Mouse (Mus musculus) small intestine, adult 2 months (tissue): ENCODE results near the gene Cfap97.

ENCODE experiments used
- CTCF ChIP-seq: fragments of 200-500 bp; IDR thresholded peaks from 2 replicates; pipeline ENCODE4 v1.5.1; 2012; ENCODE audit warnings: low read depth, mild to moderate bottlenecking, control low read depth, inconsistent platforms, low read length, moderate library complexity, mixed read lengths; ENCODE audit not compliant: insufficient replicate concordance, insufficient read length; ENCODE audit errors: extremely low read depth
- POLR2A ChIP-seq: fragments of 200-500 bp; IDR thresholded peaks from 2 replicates; pipeline ENCODE4 v1.6.1; 2012; ENCODE audit warnings: low read depth, mild to moderate bottlenecking, control low read depth, inconsistent platforms, low read length, moderate library complexity

- TF ChIP-seq CTCF (no peak), POLR2A (no peak)
These were observed 9.0 kb upstream of the Cfap97 start for GRCm38 (mm10) chr8:46142498-46143081.
